Mouse (Mus musculus) c-Kit-positive CD71-positive TER-119-negative erythroid progenitor cells, embryonic 14.5 days (primary cell): ENCODE data around the gene Nuak1.

ENCODE experiments used
- DNase-seq: peaks from one replicate; pipeline ENCODE4 v3.0.0-alpha.2; 2013; ENCODE audit warnings: low read depth

Nuak1 gene

GRCm38 (mm10) chr10:84411122-84412105, 29.0 kb downstream of the Nuak1 start:
- no peak for DNase-seq

DNA sequence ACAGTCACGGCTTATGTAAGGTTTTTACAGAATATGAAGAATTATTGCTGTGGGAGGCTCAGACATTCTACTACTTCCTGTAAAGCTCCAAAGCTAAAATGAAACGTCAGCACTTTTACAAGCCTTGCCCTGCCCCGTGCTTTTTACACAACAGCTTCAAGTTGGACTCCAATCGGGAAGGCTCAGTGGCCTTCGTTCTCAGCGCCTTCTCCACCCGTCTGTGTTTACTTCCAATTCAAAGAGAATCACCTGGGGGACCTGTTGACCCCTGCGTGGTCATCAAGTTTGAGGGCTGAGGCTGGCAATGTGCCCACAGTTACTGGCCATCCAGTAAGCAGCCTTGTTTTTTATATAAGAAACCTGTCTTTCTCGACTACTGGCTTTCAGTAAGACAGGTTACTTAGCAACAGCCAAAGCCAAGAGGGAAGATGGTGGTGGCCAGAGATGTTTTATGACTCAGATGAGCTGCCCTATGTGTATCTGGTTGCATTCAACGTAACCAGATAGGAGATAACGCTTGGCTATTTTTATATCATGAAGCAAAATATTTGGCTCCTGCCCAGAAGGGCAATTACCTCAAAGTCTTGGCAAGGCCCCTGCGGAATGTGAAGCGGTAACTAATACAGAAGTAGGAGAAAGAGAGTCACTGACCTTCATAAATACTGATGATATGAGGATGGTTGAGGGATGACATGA, 31.3 kb downstream of the Nuak1 start:
- DNase-seq, result no peak

DNA sequence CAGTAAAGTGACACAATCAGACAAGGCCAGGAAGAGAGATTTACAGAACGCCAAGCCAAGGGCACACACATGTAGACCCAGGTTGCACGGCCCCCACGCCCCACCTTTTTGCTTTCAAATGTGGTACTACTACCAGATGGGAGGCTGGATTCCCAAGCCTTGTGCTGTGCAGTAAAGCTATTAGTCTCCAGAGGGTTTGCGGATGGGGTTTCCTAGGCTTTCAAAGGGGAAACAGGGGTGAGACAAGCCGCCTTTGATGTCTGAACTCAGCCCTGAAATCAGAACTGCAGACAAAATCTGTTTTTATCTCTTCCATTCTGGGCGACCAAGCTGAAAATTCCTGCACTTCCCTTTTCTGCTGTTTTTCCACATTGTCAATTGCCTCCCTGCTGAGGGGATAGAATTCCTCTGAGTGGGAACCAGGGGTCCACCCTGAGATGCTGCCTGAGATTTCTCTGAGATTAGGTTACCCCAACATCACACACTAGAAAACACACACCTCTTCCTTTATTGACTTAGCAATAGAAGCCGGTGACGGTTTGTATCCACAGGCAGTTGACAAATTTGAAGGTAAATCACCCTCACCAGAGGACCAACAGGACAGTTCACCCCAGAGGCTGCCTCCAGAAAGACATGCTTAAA, 35.1 kb downstream of the Nuak1 start:
- DNase-seq, result no peak

DNA sequence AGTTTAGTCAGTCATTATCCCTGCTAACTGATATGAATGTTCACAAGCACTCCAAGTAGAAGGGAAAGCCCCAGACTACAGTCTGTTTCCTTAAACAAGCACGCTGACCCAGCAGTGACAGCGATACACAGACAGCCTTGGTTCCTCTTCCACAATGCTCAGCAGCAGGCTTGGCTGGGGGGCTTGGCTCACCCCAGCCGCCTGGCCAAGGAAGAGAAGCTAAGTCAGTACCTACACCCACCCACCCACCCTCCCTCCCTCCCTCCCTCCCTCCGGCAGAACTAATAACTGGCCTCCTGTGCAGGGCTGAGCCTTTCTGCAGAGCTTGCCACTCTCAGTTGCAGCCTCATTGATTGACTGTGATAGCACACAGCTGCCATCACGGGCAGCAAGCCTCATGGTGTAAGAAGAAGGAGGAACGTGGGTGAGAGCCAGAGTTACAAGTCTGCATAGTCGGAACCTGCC, 38.5 kb downstream of the Nuak1 start:
- DNase-seq, result no peak

GRCm38 (mm10) chr10:84401189-84401588, 39.2 kb downstream of the Nuak1 start:
- DNase-seq, result no peak

DNA sequence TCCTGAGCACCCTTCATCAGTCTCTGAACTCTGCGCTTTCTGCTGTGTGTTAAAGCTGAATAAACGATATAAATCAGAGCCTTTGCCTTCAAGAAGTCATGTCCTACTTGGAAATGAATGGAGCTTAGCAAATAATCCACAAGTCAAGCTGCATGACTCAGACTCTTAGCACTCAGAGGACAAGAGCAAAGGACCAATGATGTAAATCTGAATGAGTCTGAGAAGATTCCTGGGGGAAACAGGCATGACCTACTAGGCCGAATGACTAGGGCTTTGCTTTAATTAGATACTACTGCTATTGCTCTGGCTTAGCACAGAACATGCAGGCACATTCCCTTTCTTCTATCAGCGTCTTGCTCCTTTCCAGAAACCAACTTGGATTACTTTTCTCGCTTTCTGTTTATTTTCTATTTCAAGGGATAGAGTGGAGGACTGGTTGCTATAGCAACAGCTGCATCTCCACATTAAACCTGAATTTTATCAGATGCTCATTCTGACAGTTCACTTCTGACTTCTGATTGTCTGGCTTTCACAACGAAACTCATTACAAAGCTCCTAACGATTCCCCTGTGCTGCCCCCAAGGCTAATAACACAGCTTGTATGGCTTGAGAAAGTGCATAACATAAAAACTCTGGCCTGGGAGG, 40.2 kb downstream of the Nuak1 start:
- DNase-seq, result no peak

GRCm38 (mm10) chr10:84397276-84397675, 43.1 kb downstream of the Nuak1 start:
- DNase-seq, result no peak

DNA sequence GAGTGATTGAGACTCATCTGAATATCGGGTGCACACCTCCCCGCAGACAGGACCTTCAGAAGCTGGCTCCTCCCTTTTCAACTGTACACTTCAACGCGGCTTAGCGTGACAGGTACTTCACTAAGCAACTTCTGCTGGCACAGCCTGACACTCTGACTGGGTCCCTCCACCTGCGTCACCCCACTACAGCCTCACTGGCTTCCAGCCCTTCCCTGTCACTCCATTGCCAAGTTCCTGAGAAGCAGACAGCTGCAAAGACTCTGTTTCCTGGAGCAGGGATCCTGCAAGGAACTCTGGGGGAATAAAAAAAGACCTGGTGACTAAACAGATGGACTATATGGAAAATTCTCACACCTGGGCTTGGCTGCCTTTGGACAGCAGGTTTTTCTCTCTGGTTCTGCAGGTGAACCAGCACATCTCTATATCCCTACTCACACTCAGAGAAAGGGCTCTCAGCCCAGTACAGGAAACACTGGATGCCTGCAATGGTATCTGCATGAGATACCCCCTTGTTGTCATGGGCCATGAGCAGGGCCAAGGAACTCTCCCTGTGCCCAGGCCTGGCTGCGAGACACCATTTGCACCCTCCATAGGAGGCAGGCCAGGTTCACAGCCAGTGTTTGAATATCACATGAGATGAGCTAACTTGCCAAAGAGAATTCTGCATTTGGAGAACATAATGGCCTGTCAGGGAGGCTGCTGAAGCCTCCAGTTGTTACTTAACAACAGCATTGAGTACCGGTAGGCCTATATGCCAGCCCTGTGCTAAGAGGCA, 44.3 kb downstream of the Nuak1 start:
- DNase-seq, result no peak

DNA sequence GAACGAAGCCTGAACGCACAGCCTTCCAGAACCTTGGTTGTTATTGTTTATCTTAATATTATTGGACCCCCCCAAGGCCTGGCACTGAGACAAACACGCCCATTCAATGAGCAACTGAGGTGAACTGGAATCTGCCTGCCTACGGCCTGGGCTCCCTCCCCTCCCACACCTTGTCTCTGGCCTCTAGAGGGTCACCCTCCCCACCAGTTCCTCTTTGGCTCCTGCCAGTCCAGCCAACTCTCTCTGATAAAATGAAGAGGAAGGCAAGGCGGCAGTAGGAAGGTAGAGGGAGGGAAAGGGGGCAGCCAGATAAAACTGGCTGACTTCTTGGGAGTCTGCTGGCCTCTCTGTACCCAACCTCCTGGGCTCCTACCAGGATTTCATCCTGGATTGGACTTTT, 45.1 kb downstream of the Nuak1 start:
- no peak for DNase-seq

- no peak for DNase-seq
Measured at GRCm38 (mm10) chr10:84393881-84394280, 46.5 kb downstream of the Nuak1 start.

DNA sequence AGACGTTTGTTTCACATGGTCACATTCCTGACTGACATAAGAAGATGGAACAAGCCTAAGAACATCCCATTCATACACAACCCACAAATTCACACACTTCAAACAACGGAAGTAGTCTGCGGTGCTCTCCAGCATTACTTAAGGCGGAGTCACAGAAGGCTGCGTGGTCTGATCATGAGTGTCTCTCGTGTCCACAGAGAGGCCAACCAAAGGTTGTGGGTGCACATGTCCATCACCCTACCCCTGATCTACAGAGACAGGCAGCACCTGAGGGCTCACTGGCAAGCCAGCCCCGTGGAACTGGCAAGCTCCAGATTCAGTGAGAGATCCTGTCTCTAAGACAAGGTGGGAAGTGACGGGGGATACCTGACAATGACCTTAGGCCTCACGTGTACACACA, 47.0 kb downstream of the Nuak1 start:
- DNase-seq, result no peak

DNA sequence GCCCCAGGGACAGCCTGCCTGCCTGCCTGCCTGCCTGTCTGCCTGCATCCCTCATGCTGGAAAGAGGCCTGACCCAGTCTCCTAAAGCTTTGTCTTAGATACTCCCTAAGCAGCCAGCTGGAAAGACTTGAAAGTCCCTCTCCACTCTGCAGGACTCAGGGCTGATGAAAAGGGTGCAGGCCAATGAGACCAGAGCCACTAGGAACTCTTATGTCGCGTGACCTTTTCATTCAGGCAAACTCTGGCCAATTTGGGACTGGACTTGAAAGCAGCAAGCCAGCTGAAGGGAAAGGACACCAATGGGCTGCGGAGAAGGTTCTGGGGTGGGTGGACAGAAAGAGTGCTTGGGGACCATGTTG, 47.7 kb downstream of the Nuak1 start:
- no peak for DNase-seq

DNA sequence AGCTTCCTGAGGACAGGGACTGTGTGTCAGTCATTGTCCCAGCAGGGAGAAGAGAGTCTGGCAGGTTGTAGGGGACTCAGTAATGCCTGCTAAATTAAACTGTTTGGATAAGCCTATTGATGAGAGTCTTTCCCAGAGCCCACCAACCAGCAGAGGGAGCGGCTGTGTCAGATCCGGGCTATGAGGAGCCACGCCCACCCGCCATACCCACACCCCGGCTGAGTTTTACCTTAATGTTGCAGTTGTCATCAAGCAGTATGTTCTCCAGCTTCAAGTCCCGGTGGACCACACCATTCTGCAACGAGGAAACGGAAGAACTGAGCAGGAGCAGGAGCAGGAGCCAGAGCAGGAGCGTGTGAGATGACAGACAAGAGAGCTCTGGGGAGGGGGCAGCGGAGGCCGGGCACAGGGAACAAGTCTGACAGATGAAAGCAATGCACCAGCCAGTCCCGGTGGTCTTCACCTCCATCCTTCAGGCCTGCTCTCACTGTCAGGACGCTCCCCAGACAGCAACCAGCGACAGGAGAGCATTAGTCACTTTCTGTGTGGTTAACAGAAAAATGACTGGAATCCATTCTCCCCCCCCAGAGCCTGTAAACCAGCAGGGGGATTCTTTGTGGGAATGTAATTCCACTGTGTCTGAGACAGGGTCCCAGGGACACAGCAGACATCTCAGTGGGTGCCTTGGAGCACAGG, 48.2 kb downstream of the Nuak1 start:
- DNase-seq, result peak; percentile 2

DNA sequence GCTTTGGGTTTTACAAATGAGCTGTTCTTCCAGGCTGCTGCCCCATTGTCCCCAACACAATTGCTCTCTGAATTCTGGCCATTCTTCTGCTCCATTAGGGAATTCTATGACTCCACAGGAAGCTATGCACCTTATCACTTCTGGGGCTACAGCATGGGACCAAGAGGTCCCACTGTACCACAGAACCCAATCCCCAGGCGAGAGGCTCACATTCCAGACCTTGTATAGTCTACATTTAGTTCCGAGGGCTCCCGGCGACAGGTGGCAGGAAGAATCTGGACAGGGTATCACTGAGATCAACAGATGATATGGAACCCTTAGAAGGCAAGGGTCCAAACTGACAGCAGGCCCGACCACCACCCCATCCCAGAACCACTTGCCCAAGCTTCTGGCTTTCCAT, 50.7 kb downstream of the Nuak1 start:
- no peak for DNase-seq

DNA sequence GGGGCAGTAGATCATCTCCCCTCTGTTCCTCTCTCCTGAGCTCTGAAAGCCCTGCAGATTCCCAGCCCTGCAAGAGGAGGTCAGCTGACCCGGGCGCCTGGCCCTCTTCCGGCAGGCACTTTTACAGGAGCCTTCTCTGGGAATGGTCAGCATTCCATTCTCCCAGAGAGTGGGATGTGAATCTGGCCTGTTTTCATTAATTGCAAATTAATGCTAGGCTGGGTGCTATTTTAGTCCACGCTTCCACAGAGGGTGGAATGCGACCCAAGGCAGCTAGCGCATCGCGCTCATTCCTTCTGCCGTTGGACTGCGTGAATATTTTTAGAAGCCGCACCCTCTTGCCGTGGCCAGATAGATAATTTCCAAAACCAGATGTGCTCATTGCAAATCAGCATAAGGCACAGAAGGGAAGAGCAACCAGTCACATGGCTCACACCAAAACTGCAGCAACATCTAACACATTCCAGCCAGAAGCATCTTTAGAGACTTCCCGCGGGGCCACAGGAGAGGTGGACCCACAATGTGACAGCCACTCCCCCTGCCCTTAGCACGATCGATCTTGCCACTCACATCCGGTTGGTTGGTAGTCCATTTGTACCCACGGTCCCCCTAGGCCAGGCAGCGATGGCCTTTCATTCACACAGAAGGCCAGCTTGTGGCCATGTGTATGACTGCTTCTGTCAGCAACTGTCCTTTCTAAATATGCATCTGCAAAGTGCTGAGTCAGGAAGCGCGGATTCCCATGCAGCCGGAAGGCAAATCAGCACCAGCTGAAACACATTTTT, 51.8 kb downstream of the Nuak1 start:
- no peak for DNase-seq

DNA sequence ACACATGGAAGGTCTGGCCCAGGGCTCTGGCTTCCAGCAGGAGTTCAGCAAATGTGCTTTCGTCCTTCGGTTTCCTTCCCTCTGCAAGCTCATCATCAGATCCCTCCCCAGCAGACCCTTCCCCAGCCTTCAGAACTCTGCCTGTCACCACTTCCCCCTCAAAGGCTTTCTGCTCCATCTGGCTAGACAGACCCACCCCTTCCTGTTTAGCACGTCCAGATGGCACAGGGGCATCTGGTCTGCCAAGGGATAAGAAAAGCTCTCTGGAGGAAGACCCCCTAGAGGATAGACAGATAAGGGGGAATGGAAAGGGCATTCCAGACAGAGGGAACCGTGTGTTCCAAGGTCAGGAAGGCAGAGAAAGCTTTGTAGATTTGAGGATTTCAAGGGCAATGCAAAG, 53.1 kb downstream of the Nuak1 start:
- DNase-seq, result no peak

GRCm38 (mm10) chr10:84386625-84387242, 53.7 kb downstream of the Nuak1 start:
- DNase-seq, result no peak

GRCm38 (mm10) chr10:84386214-84386613, 54.2 kb downstream of the Nuak1 start:
- DNase-seq, result no peak

- no peak for DNase-seq
Measured at GRCm38 (mm10) chr10:84384761-84385160, 55.6 kb downstream of the Nuak1 start.
